Mouse (Mus musculus) erythroblast, embryonic 14.5 days (primary cell): Measurements from ENCODE around the gene Gm17545.

Experiments
- GATA1 ChIP-seq: IDR thresholded peaks from 2 replicates; pipeline ENCODE4 v1.6.1; 2012; ENCODE audit warnings: low read length, inconsistent platforms, mixed read lengths
- TAL1 ChIP-seq: IDR thresholded peaks from 3 replicates; pipeline ENCODE4 v1.6.1; 2012; ENCODE audit warnings: low read length, inconsistent platforms, mixed read lengths

- no peak for TF ChIP-seq GATA1
- TF ChIP-seq TAL1: no peak
Observed at GRCm38 (mm10) chr9:22416187-22416586, 37.9 kb upstream of the Gm17545 start.
